In genomic region chr10:43648815-43649447, GRCm38 (mm10) we compare ENCODE assay signal across 1 mouse cellular context.
A peak's percentile ranks its signal among the peaks of the same experiment; 100 is the strongest.
TF ChIP-seq lines count a peak whose summit lies in the region.

No protein-coding gene starts in this region.

TF ChIP-seq in MEL, 35 proteins besides CTCF, POLR2A, EP300 and RAD21 (continued from another document):
- TF ChIP-seq MYC (IDR thresholded peaks at IDR 0.05; ENCODE audit: low read depth, low read length), result peak; percentile 96
- peak; percentile 50; the same call in 1 of the 2 replicates for TF ChIP-seq RCOR1 (IDR thresholded peaks at IDR 0.05; ENCODE audit: low read depth, low read length)
- no peak for TF ChIP-seq ZC3H11A (IDR thresholded peaks at IDR 0.05; ENCODE audit: low read depth, low read length)
- no peak for TF ChIP-seq MEF2A (IDR thresholded peaks at IDR 0.05; ENCODE audit: extremely low read depth, insufficient replicate concordance, low read depth, low read length, poor library complexity, severe bottlenecking)
- peak; percentile 76 for TF ChIP-seq ETS1 (IDR thresholded peaks at IDR 0.05; ENCODE audit: low read depth, low read length)
